Mouse (Mus musculus) lung, adult 18-20 months (tissue): ENCODE data around the gene Trim32.
A peak's percentile ranks its signal among the peaks of the same experiment; 100 is the strongest.

Experiments
- DNase-seq, 2 experiments: peaks; one replicate each; pipeline ENCODE4 v3.0.0; 2022; ENCODE audit warnings: mixed read lengths in 2 of 2

Gene Trim32

GRCm38 (mm10) chr4:65604504-65605150, at the start of gene Trim32:
Gene Trim32 (plus strand): TSS chr4:65604986.
- DNase-seq = peak; percentile 97 to 98

- peak in 1 of 2 experiments; percentile 13 for DNase-seq
Measured at GRCm38 (mm10) chr4:65565493-65565892, 39.3 kb upstream of the Trim32 start.

- no peak for DNase-seq
Measured at GRCm38 (mm10) chr4:65580254-65580653, 24.5 kb upstream of the Trim32 start.

GRCm38 (mm10) chr4:65586947-65587346, 17.8 kb upstream of the Trim32 start:
- no peak for DNase-seq

GRCm38 (mm10) chr4:65589780-65590179, 15.0 kb upstream of the Trim32 start:
- DNase-seq = peak in 1 of 2 experiments; percentile 19

- DNase-seq = no peak
Measured at GRCm38 (mm10) chr4:65594601-65595369, 10.0 kb upstream of the Trim32 start.

- DNase-seq = no peak
Measured at GRCm38 (mm10) chr4:65605151-65605702, 441 bp downstream of the Trim32 start.

GRCm38 (mm10) chr4:65607184-65607631, 2.4 kb downstream of the Trim32 start:
- DNase-seq = no peak

GRCm38 (mm10) chr4:65608112-65608511, 3.3 kb downstream of the Trim32 start:
- DNase-seq = no peak

- DNase-seq = no peak
Measured at GRCm38 (mm10) chr4:65610329-65610728, 5.5 kb downstream of the Trim32 start.

- no peak for DNase-seq
Measured at GRCm38 (mm10) chr4:65610896-65611295, 6.1 kb downstream of the Trim32 start.

GRCm38 (mm10) chr4:65613135-65613534, 8.3 kb downstream of the Trim32 start:
- DNase-seq = no peak

- DNase-seq = no peak
Measured at GRCm38 (mm10) chr4:65620125-65620524, 15.3 kb downstream of the Trim32 start.

- no peak for DNase-seq
Measured at GRCm38 (mm10) chr4:65638231-65638630, 33.4 kb downstream of the Trim32 start.

- DNase-seq = no peak
Measured at GRCm38 (mm10) chr4:65642611-65643010, 37.8 kb downstream of the Trim32 start.

GRCm38 (mm10) chr4:65654723-65655122, 49.9 kb downstream of the Trim32 start:
- peak; percentile 15 to 35 for DNase-seq

GRCm38 (mm10) chr4:65663176-65663575, 58.4 kb downstream of the Trim32 start:
- no peak for DNase-seq
